Mouse (Mus musculus) limb, embryonic 10.5 days (tissue): Measurements from ENCODE around the gene Stip1. TPM values are rescaled to one million over a fixed set of nuclear protein-coding genes. Genes with fewer than 3 reads are reported as not detected.

Source experiments
- DNase-seq: peaks from one replicate; pipeline ENCODE4 v3.0.0-alpha.2; 2017; ENCODE audit warnings: low spot score
- H3K27ac ChIP-seq: fragments of 300-500 bp; sonication (generic); 2 replicates; pipeline ENCODE4 v1.5.1; 2016; ENCODE audit warnings: mild to moderate bottlenecking
- H3K27me3 ChIP-seq: fragments of 300-500 bp; sonication (generic); 2 replicates; pipeline ENCODE4 v1.6.1; 2016; ENCODE audit warnings: low read depth, mild to moderate bottlenecking; ENCODE audit not compliant: poor library complexity, severe bottlenecking
- H3K36me3 ChIP-seq: fragments of 300-500 bp; sonication (generic); 2 replicates; pipeline ENCODE4 v1.6.1; 2016; ENCODE audit warnings: mild to moderate bottlenecking, moderate library complexity
- H3K4me1 ChIP-seq: fragments of 300-500 bp; sonication (generic); 2 replicates; pipeline ENCODE4 v1.6.1; 2016
- H3K4me3 ChIP-seq: fragments of 300-500 bp; sonication (generic); 2 replicates; pipeline ENCODE4 v1.5.1; 2016; ENCODE audit warnings: mild to moderate bottlenecking, moderate library complexity
- H3K9me3 ChIP-seq: fragments of 300-500 bp; sonication (generic); replicated peaks from 2 replicates; pipeline ENCODE4 v1.6.1; 2016; ENCODE audit warnings: mild to moderate bottlenecking
- WGBS: fragments of 180-500 bp; shearing (Covaris S2); methylation state at CpG from one replicate; pipeline ENCODE4 v1.1.7; 2016; 5-methylcytosine and 5-hydroxymethylcytosine counted together
- polyA plus RNA-seq: library from polyadenylated mRNA; unstranded; fragments of >200 nt; fragmentation: Nextera tagmentation; extraction: Ambion mirVana; gene quantifications from 2 replicates; pipeline ENCODE4 v1.2.1, GENCODE M21; 2016

Stip1 gene
- polyA plus RNA-seq, 1 experiment from 2014 or later = 455 TPM

DNA sequence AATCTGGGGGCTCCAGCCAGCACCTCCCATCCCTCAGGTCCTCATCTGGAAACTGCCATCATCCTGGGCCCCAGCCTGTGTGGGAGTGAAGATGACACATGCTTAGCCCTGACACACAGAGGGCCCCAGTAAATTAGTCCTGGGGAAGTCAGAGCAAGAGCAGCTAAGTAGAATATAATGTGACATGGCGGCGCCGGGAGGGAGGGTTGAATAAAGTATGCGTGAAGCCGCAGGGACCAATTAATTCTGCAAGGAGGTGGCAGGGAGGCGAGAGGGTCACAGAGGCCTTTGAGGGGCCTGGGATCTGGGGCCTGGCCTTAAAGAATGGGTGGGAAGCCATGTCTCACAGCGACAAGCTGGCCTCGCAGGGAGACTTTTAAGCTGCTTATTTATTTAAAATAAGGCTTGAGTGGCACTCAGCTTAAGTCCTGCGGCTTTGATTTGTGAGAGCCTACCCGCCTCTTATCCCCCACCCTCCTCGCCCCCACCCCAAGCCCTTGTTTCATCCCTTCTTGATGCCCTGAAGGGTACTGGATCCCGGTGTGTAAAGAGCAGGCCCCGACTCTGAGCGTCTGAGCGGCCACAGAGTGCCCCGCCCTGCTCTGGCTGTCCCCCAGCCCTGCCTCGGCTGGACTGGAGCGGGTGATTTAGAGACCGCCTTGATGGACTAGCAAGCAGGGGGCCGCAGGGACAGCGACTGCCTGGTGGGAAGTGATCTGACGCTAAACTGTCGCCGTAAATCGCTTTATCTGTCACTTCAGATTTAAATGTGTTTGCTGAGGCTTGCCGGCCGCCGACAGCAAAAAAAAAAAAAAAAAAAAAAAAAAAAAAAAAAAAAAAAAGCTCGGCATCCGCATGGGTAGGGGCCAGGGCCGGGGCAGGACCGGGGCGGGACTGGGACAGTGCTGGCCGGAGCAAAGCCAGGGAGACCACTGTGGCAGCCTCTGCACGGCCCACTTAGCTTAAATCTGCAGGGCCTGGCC is 30.3 kb upstream of the Stip1 start:
- Histone ChIP-seq H3K27me3 (peaks cover 93% of the 10 kb centered on the region), H3K4me1 (peaks cover 77% of the 10 kb centered on the region), H3K36me3 (no peaks in the 10 kb centered on the region; the same call in 1 of the 2 replicates), H3K9me3 (no peaks in the 10 kb centered on the region), H3K4me3 (peak overlapping the region; percentile 39), H3K27ac (peak overlapping the region; percentile 79)
- DNase-seq = peak; percentile 77
- under 1% methylated on average over 32 of the region's 35 CpGs for WGBS

DNA sequence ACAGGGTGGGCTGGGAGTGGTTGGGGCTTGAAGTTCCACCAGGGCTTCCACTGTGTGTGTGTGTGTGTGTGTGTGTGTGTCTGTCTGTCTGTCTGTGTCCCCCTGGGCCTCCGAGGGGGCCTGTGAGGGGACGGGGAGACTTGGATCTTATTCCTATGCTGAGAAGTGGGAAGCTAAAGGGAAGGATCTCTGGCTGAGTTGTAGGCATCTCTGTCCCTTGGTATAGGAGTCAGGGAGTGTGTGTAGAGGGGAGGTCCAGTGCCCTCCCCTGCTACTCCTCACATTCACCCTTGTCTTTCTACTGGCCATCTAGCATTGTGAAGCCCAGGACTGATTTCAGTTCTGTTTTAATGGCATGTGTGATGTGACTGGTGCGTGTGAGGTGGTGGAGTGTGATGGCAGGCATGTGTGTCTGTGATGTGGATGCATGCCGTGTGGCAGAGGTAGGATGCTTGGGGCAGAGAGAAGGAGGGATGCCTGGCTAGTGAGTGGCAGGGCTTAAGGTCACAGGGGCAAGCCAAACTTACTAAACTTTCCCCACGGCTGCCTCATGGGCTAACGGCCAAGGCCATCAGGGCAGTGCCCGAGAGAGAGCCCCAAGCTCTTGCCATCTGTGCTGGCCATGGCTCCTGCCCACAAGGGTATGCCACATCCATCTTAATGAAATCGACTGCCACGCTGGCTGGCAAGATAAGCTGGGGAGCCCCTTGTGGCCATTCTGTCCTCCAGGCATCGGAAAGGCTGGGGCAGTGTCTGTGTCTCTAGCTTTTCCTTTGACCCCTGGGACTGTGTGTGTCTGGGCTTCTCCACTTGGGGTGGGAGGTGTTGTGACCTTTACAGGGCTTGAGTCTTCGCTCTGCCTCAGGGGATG is 29.1 kb upstream of the Stip1 start:
- no peak for DNase-seq

DNA sequence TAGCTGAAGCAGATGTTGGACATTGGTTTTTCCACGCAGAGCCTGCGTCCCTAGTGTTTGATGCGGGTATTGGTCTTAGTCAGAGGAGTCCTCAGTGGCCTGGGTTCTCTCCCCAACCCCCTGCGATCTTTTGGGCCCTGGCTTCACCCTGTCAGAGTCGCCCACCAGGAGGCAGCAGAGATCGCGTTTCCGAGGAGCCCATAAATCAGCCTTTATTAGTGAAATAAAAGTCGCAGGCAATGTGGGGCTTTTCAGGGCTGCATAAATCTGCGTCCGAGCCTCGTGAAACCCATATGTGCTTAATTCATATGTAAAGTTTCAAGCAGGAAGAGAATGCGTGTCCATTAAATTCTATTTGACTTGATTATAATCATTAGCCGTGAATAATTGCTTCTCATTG is 28.4 kb upstream of the Stip1 start:
- no peaks in the 10 kb centered on the region for H3K9me3 ChIP-seq
- H3K4me3 ChIP-seq = peak overlapping the region; percentile 5; the same call in 1 of the 2 replicates
- WGBS = 4% methylated on average over 14 of the region's 14 CpGs
- H3K4me1 ChIP-seq = peaks cover 77% of the 10 kb centered on the region
- H3K36me3 ChIP-seq = no peaks in the 10 kb centered on the region; the same call in 1 of the 2 replicates
- DNase-seq = peak; percentile 91
- peak overlapping the region; percentile 79; the same call in 1 of the 2 replicates for H3K27ac ChIP-seq
- peaks cover 83% of the 10 kb centered on the region for H3K27me3 ChIP-seq

More for the DNA sequence above, 29.1 kb upstream of the Stip1 start:
- Histone ChIP-seq H3K27me3 (peaks cover 86% of the 10 kb centered on the region), H3K4me3 (0 out of 2 replicates have a peak overlapping the region, but pooled peaks have one; percentile 5), H3K4me1 (peaks cover 79% of the 10 kb centered on the region), H3K9me3 (no peaks in the 10 kb centered on the region), H3K36me3 (no peaks in the 10 kb centered on the region; the same call in 1 of the 2 replicates), H3K27ac (peak overlapping the region; percentile 79)
- WGBS = 41% methylated on average over 11 of the region's 11 CpGs

DNA sequence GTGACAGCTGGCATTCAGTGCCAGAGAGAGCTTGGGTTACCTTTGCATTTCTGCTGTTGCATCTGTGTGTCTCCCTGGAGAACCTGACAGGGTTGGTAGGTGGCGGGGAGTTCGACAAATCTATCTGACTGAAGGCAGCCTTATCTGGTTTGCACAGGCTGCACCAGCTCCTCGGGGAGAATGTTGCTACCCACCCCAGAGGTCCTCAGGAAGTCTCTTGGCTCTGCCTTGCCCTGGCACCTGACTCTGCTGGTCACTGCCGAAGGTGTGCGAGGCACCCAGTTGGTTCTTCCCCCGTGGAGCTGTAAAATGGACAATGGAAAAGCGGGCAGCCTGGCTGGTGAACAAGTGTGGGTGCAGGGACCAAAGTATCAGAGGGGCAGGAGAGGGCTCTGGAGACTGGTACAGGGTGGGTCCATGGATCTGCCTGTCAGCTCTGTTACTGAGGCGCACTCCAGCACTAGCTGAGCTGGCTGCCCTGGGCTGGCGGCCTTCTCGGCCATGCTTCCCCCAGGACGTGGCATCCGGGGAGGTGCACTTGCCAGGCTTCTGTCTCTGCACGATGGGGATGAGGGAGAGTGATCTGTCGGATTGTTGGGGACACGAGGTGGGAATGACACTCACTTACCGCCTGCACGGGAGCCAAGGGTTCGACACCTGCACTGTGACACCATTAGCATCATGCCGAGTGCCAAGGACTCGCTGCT is 27.7 kb upstream of the Stip1 start:
- no peaks in the 10 kb centered on the region; the same call in 1 of the 2 replicates for H3K36me3 ChIP-seq
- H3K27me3 ChIP-seq = peaks cover 82% of the 10 kb centered on the region
- H3K4me3 ChIP-seq = peak overlapping the region; percentile 5; the same call in 1 of the 2 replicates
- no peak for DNase-seq
- no peaks in the 10 kb centered on the region for H3K9me3 ChIP-seq
- 42% methylated on average over 20 of the region's 20 CpGs for WGBS
- peaks cover 71% of the 10 kb centered on the region for H3K4me1 ChIP-seq
- 0 out of 2 replicates have a peak overlapping the region, but pooled peaks have one; percentile 68 for H3K27ac ChIP-seq

DNA sequence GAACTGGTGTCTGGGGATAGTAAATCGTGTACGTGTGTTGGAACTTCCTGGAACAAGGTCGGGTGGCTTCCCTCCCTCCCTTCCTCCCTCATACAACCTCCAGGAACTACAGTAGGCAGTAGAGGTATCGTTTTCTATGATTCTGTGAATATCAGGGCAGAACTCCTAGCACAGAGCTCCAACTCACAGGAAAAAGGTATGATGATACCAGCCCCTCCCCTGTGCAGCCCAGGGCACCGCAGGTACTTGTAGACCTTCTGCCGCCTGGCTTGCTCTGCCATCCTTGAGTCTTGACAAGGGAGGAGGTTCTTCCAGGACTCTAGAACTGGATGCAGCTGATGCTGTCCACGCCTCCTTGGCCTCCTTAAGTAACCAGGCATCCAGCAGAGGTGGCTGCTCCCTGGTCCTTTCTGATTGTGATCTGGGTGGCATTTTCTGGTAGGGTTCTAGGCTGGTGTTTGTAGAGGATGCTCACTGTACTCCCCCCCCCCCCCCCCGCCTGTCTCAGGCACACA is 27.1 kb upstream of the Stip1 start:
- H3K9me3 ChIP-seq = no peaks in the 10 kb centered on the region
- H3K4me1 ChIP-seq = peaks cover 64% of the 10 kb centered on the region
- peak overlapping the region; percentile 68 for H3K27ac ChIP-seq
- H3K27me3 ChIP-seq = peaks cover 76% of the 10 kb centered on the region
- WGBS = 36% methylated on average over 8 of the region's 8 CpGs
- no peak for DNase-seq
- H3K36me3 ChIP-seq = no peaks in the 10 kb centered on the region; the same call in 1 of the 2 replicates
- H3K4me3 ChIP-seq = peak overlapping the region; percentile 19; the same call in 1 of the 2 replicates

DNA sequence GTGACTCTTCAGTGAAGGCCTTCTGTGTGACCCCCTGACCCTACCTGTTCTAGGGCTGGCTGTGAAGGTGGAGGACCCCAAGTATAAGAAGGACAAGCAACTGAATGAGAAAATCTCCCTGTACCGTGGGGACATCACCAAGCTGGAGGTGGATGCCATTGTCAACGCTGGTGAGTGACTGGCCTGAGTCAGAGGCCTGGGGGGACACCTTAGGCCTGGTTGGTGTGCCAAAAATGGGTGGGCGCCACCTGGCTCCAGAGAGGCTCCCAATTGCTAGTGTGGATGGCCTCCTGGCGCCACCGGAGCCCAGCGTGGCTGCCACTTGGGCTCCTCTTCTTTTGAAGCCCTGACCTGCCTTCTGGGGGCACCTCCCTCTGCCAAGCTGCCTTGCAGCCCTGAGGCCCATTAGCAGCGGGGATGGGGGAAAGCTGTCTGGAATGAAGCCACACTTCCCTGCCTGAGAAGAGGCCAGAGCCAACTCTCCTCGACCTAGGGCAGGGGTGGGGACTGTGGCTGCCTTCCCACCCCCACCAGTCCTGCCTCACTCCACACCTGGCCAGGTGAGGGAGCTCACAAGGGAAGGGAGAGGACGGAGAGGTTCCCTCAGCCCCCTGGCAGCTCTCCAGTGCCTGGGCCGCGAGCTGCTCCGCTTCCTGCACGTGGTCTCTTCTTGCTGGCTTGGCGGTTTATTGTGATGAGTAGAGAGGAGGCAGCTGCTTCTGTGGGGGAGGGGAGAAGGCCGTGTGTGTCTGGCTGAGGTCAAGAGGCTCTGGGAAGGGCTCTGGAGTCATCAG is 26.5 kb upstream of the Stip1 start:
- H3K4me1 ChIP-seq = peaks cover 58% of the 10 kb centered on the region
- WGBS = 32% methylated on average over 15 of the region's 15 CpGs
- no peaks in the 10 kb centered on the region for H3K9me3 ChIP-seq
- DNase-seq = no peak
- no peaks in the 10 kb centered on the region; the same call in 1 of the 2 replicates for H3K36me3 ChIP-seq
- H3K27me3 ChIP-seq = peaks cover 76% of the 10 kb centered on the region
- peak overlapping the region; percentile 68 for H3K27ac ChIP-seq
- peak overlapping the region; percentile 19; the same call in 1 of the 2 replicates for H3K4me3 ChIP-seq

DNA sequence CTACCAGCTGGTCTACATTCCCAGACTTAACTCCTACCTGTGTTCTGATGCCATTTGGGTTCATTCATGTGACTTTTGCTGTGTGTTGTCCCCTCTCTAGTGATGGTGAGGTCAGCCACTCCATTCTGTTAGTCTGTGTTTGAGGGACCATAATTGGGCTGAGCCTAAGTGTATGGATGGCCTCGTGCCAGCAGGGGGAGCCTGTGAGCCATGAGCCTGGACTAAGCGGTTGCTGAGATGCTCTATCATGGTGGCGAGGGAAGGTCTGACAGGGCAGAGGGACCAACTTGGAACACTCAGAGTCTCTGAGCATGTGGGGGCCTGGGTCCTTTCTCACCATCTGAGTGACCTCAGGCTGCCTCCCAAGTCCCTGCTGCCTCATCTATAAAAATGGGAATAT is 24.8 kb upstream of the Stip1 start:
- WGBS = 2% methylated on average over 3 of the region's 3 CpGs
- Histone ChIP-seq H3K36me3 (no peaks in the 10 kb centered on the region; the same call in 1 of the 2 replicates), H3K27me3 (peaks cover 79% of the 10 kb centered on the region), H3K9me3 (no peaks in the 10 kb centered on the region), H3K27ac (no peak overlapping the region), H3K4me3 (no peak overlapping the region), H3K4me1 (peaks cover 41% of the 10 kb centered on the region)
- peak; percentile 95 for DNase-seq

DNA sequence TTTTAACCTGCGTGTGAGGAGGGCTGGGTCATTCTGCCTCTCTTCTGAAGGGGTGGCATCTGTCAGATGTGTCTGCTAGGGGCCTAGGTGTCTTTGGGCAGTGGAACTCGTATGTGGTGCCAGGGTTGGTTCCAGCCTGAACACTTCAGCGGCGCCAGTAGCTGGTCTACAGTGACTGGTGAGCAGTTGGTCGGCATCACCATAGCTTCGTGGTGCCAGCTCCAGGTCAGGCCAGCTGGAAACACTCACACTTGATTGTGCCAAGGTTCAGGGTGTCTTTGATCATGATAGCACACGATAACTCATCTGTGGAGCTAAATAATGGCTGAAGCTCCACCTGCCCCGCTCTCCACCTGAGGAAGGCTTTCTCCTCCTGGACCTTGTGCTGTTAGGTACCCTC is 23.1 kb upstream of the Stip1 start:
- H3K4me1 ChIP-seq = peaks cover 32% of the 10 kb centered on the region
- no peaks in the 10 kb centered on the region; the same call in 1 of the 2 replicates for H3K36me3 ChIP-seq
- WGBS = 88% methylated on average over 8 of the region's 8 CpGs
- H3K4me3 ChIP-seq = no peak overlapping the region
- H3K9me3 ChIP-seq = no peaks in the 10 kb centered on the region
- peaks cover 78% of the 10 kb centered on the region for H3K27me3 ChIP-seq
- no peak overlapping the region for H3K27ac ChIP-seq
- no peak for DNase-seq

DNA sequence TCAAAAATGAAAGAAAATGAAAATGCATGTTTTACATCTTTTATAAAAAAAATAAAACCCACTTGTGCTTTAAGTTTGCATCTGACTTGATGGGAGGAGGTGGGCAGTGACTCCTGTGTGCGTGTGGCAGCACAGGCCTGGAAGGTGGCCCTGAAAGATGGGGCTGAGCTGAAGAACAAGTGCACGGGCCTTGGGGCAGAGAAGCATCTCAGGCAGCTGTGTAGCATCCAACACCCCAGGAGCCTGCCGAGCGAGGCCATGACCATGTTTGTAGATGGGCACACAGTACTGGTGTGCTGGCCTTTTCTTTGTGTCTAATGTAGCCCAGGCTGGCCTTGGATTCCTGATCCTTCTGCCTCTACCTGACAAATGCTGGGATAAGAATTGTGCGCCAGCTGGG is 22.3 kb upstream of the Stip1 start:
- WGBS = 87% methylated on average over 5 of the region's 5 CpGs
- peaks cover 76% of the 10 kb centered on the region for H3K27me3 ChIP-seq

DNA sequence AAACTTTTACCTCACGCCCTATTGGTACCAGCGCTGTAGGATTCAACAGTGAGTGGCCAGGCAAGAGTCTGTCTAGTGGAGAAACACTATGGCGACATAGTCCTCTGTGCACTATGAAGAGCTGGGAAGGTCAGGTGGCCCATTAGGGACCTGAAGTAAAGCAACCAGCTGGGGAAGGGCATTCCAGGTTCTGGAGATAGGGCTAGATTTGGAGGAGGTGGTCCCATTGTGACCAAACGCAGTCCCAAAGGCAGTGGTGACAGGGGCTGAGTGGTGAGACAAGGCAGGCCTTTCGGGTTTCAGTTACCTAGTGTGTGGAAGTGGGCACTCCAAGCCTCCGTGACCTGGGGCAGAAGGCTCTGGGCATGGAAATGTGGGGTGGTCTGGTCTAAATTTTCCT is 18.8 kb upstream of the Stip1 start:
- no peak overlapping the region for H3K27ac ChIP-seq
- H3K27me3 ChIP-seq = peaks cover 75% of the 10 kb centered on the region
- DNase-seq = no peak
- H3K4me1 ChIP-seq = peaks cover 26% of the 10 kb centered on the region
- no peaks in the 10 kb centered on the region for H3K9me3 ChIP-seq
- 56% methylated on average over 6 of the region's 6 CpGs for WGBS
- H3K4me3 ChIP-seq = peak overlapping the region; percentile 76
- H3K36me3 ChIP-seq = no peaks in the 10 kb centered on the region

More for the DNA sequence above, 22.3 kb upstream of the Stip1 start:
- H3K36me3 ChIP-seq = no peaks in the 10 kb centered on the region; the same call in 1 of the 2 replicates
- DNase-seq = no peak
- H3K27ac ChIP-seq = no peak overlapping the region
- peaks cover 32% of the 10 kb centered on the region for H3K4me1 ChIP-seq
- H3K4me3 ChIP-seq = no peak overlapping the region
- H3K9me3 ChIP-seq = no peaks in the 10 kb centered on the region

DNA sequence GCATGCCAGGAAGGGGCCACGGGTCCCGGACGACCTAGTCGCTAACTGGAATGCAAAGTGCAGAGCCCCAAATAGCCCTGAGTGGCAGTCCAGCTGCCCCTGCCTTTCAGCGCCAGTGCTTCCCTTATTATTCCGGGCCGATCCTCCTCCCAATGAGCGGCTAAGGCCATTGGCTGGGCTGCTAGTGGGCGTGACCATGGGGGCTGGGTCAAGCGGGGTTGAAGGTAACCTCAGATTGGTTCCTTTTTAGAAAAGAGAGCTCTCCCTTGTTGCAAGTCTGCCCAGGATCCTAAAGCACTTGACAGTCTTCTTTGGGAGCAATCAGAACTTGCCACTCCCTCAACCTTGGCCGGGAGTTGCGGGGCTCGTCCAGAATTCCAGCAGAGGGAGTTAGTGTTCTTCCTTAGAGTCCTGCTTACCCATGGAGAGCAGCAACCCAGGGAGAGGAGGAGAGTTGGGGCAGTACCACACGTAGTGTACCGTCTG is 18.0 kb upstream of the Stip1 start:
- H3K27ac ChIP-seq = peak overlapping the region; percentile 81; the same call in 1 of the 2 replicates
- peaks cover 68% of the 10 kb centered on the region for H3K27me3 ChIP-seq
- peak; percentile 88 for DNase-seq
- no peaks in the 10 kb centered on the region for H3K9me3 ChIP-seq
- WGBS = 0% methylated on average over 15 of the region's 15 CpGs
- H3K4me3 ChIP-seq = peak overlapping the region; percentile 76
- no peaks in the 10 kb centered on the region for H3K36me3 ChIP-seq
- peaks cover 26% of the 10 kb centered on the region for H3K4me1 ChIP-seq
